Mouse (Mus musculus): Measurements from ENCODE around the gene Hdac9.
"Not testable (repeated sequence)": the region's sequence is repeated elsewhere in the genome, so short reads cannot be mapped to it uniquely, and the experiment has no call there.

Hdac9 gene

GRCm38 (mm10) chr12:34091851-34092250, 825.0 kb downstream of the Hdac9 start:
- DNase-seq (ENCODE audit: low spot score in 2 of 2): no peak

DNA sequence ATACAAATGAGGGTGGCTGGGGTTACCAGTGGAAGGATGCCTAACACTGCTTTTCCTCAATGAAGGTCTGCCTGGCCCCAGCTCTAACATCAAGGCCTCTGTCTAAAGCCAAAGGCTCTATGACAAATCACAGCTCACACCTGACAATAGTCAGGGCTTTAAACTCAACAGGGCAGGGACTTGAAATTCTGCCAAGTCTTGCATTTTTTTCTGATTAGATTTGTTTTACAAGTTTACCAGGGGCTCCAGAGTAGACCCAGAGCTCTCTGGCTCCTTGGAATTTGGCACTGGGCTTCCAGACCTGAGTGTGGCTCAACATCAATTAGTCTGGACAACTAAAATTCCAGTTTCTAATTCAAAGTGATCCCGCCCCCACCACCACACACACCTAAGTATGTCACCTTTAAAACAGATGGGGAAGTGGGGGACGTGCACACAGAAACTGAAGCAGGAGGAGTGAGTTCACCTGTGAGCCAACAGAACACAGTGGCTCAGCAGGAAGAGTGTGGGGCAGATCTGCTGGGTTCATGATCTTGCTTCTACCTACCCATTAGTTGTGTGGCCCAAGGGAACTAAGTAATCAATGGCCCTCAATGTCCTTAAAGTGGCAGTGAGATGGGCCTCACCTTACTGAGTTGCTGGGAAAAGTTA, 829.5 kb downstream of the Hdac9 start:
- DNase-seq (ENCODE audit: low spot score in 2 of 2): no peak

- DNase-seq (ENCODE audit: low spot score in 2 of 2): no peak
These were observed 839.9 kb downstream of the Hdac9 start for GRCm38 (mm10) chr12:34076981-34077380.

DNA sequence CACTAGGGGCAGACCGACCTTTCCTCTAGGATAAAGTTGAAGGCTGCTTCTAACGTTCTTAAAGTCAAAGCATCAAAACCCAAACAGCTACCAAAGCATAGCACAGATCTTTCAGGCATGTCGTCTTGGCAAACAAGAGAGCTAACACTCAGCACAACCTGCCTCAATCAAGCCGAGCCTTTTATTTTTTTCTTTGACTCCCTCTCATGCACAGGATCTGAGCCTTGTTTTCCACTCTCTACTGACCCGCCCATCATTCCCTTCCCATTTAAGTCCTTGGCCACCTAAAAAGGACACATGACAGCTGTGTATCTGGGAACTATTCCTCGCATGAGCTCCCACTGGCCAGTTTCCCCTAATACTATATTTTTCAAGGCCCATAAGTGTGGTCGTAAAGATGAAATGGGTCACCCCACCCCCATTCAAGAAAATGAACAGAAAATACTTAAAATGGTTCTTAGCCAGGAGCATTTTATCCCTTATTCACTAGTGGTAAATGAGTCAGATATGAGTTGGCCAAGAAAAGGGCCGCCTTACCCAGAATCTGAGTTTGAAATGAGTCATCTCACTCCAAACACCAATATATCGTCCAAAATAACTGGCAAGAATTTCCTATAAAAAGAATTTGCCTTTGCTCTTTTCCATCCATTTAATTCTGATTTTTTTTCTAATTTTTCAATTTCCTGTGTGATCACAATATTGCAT, 840.9 kb downstream of the Hdac9 start:
- no peak for DNase-seq (ENCODE audit: low spot score in 2 of 2)

- DNase-seq (ENCODE audit: low spot score in 2 of 2): no peak
These were observed 864.4 kb downstream of the Hdac9 start for GRCm38 (mm10) chr12:34052508-34052907.

GRCm38 (mm10) chr12:34052036-34052435, 864.9 kb downstream of the Hdac9 start:
- no peak for DNase-seq (ENCODE audit: low spot score in 2 of 2)

DNA sequence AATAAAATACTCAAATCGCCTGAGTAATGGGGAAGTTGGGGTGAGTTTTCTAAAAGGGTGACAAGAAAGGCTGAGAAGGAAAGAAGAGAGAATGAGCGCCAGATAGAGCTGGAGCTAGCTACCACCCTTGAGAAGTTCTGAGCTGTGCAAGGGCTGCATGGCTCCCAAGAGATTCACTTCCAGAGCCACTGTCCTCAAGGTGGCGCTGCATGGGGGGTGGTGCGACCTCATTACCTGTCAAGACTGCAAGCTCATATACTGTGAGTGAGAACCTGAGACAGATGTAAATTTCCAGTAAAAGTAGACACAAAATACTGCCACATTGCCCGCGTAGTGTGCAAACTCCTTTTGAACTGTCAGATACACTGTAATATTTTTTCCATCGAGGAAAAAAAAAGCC, 865.8 kb downstream of the Hdac9 start:
- DNase-seq (ENCODE audit: low spot score in 2 of 2): no peak

DNA sequence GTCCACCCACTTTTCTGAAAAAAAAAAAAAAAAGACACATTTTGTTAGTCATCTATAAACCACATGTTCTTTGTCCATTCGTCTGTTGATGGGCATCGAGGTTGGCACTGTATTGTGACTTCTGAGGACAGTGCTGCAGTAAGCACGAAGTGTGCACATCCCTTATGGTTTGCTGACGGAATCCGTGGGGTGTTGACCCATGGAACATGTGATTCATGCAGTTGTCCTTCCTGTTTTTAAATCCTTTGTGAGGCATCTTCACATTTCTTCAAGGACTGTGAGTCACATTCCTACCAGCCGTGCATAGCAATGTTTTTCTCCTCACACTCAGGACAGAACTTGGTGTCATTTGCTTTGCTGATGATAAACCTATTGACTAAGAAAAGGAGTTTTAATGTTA, 875.9 kb downstream of the Hdac9 start:
- no peak for DNase-seq (ENCODE audit: low spot score in 2 of 2)

GRCm38 (mm10) chr12:34040061-34040460, 876.8 kb downstream of the Hdac9 start:
- DNase-seq (ENCODE audit: low spot score in 2 of 2): no peak

DNA sequence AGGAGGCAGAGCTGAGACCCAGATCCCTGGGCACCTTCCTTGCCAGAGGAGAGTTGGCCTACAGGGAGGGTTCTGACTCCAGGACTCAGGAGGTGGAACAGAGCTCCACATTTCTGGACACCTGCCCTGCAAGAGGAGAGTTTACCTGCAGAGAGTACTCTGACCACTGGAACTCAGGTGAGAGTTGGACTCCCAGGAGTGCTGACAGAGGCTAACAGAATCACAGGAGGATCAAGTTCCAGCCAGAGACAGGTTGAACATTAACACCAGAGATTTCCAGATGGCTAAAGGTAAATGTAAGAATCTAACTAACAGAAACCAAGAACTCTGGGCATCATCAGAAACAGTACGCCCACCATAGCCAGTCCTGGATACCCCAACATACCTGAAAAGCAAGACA, 907.1 kb downstream of the Hdac9 start:
- DNase-seq (ENCODE audit: low spot score in 2 of 2): not testable (repeated sequence)

Measured in urinary bladder, adult 18-20 months (tissue).